Mouse (Mus musculus): ENCODE data around the gene Polr3a. TPM values are rescaled to one million over a fixed set of nuclear protein-coding genes. Genes with fewer than 3 reads are reported as not detected.

Polr3a gene
- polyA plus RNA-seq, 1 experiment = 20.8 TPM

DNA sequence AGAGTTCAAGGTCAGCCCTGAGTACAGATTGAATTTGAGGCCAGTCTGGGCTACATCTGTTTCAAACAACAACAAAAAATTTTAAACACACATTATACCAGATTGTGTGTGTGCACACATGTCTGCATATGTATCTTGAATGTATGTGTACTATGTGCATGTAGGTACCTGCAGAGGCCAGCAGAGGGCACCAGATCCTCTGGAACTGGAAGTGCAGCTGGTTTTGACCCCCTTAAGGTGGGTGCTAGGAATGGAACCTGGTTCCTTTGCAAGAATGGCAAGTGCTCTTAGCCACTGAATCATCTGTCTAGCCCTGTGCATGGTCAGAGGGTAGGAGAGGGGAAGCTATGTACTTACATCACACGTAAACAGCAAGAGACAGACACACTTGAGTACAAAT lies 23.4 kb upstream of the Polr3a start:
- Histone ChIP-seq H3K27ac (ENCODE audit: insufficient read depth, low read length) (no peak overlapping the region), H3K4me1 (ENCODE audit: control insufficient read depth, insufficient read depth, low read length) (no peaks in the 10 kb centered on the region)
- TF ChIP-seq POLR2A (IDR thresholded peaks at IDR 0.05; ENCODE audit: extremely low read depth, insufficient read depth, low read length) (no peak), CTCF (IDR thresholded peaks at IDR 0.05; ENCODE audit: extremely low read depth, insufficient read depth, low read length) (0 out of 2 replicates have a peak, but pooled peaks have one; percentile 17)

DNA sequence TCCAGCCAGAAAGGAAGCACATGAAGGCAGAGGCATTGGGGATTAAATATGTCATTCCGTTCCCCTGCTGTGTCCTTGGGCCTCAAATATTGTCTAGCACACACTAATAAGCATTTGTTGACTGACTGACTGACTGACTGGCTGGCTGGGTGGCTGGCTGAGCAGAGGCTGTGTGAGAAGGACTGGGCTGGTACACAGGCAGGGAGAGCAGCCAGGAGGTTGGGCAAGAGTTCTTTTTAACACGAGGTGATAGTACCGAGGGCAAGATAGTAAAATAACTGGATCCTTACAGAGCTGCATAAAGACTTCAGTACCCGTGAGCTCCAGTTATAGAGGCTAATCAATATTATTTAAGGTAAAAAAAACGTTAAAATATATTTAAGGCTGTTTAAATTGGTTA lies 22.7 kb upstream of the Polr3a start:
- TF ChIP-seq CTCF (IDR thresholded peaks at IDR 0.05; ENCODE audit: extremely low read depth, insufficient read depth, low read length) = no peak
- no peaks in the 10 kb centered on the region for H3K4me1 ChIP-seq (ENCODE audit: control insufficient read depth, insufficient read depth, low read length)
- no peak overlapping the region for H3K4me3 ChIP-seq (ENCODE audit: insufficient read depth, low read length)
- H3K27ac ChIP-seq (ENCODE audit: insufficient read depth, low read length) = no peak overlapping the region

More for the DNA sequence above, 23.4 kb upstream of the Polr3a start:
- no peak overlapping the region for H3K4me3 ChIP-seq (ENCODE audit: insufficient read depth, low read length)

DNA sequence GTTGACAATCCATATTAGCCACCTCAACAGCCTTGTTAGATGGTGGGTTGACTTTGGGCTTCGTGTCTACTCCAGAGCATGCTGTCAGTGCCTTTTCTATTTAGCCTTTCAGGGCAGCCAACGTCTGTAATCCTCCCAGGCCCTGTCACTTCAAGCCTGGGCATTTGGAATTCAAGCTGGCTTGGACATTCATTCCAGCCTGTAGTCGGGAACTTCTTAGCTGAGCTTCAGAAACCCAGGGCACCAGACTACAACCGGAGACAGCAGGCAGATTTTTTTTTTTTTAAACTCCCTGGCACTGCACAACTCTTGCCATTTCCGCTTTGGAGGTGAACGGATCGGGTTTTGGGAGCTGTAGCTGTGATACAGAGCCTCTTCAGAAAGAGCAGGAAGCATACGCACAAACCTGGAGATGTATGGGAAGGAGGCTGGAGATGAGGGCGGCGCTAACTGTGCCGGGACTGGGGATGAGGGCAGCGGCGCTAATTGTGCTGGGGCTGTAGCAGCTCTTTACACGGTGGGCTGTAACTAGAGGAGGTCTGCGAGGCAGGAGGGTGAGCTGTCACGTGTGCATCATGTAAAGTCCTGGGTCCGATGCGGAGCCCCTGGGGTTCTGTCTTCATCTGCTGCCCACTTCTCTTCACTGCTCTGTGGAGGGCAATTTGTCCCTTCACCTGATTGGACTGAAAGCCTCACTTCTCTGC lies 21.4 kb upstream of the Polr3a start:
- Histone ChIP-seq H3K4me1 (ENCODE audit: control insufficient read depth, insufficient read depth, low read length) (no peaks in the 10 kb centered on the region), H3K4me3 (ENCODE audit: insufficient read depth, low read length) (no peak overlapping the region), H3K27ac (ENCODE audit: insufficient read depth, low read length) (no peak overlapping the region)
- TF ChIP-seq CTCF (IDR thresholded peaks at IDR 0.05; ENCODE audit: extremely low read depth, insufficient read depth, low read length) = no peak
- TF ChIP-seq POLR2A (IDR thresholded peaks at IDR 0.05; ENCODE audit: extremely low read depth, insufficient read depth, low read length) = no peak

DNA sequence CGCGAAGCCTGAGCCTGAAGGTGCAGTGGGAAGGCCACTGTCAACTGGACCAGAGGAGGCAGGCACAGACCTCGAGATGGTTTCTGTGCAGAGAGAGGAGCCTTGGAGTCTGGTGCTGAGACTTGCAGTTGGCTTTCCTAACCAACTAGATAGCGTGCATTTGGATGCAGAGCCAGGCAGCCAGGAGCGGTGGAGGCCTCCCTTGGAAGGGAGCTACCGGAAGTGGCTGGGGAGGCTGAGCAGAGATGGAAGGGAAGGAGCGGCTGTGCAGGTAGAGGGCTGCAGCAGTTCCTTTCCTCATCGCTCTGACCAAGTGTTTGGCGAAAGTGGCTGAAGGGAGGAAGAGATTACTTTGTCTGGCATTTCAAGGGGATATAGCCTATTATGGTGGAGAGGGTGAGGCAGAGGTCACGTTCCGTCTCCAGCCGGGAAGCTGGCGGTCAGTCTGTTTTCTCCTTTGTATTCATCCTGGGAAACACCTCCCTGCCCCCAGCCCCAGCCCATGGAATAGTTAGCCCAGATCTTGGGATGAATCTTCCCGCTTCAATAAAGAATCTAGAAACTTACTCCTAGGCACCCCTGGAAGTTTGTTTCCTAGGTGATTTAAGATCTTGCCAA lies 20.7 kb upstream of the Polr3a start:
- H3K27ac ChIP-seq (ENCODE audit: insufficient read depth, low read length) = no peak overlapping the region
- H3K4me1 ChIP-seq (ENCODE audit: control insufficient read depth, insufficient read depth, low read length) = no peaks in the 10 kb centered on the region
- TF ChIP-seq POLR2A (IDR thresholded peaks at IDR 0.05; ENCODE audit: extremely low read depth, insufficient read depth, low read length) (no peak), CTCF (IDR thresholded peaks at IDR 0.05; ENCODE audit: extremely low read depth, insufficient read depth, low read length) (no peak)
- no peak overlapping the region for H3K4me3 ChIP-seq (ENCODE audit: insufficient read depth, low read length)

DNA sequence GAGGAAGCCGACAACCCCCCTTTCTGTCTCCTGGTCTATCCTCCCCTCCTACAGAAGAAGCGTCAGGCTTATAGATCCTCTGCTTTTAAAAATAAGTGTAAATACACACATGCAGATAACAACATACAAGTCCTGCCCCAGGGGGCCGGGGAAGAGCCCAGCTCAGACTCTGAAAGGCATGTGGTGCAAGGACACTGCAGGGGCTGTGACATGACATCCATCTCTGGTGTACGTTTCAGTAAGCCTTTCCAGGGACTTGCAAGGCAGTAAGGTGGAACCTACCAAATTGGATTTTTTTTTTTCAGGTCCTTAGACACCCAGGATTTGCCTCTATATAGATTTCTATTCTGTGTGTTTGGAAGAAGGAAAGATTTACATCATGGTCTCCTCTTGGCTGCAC lies 14.4 kb upstream of the Polr3a start:
- TF ChIP-seq POLR2A (IDR thresholded peaks at IDR 0.05; ENCODE audit: extremely low read depth, insufficient read depth, low read length) = no peak
- TF ChIP-seq CTCF (IDR thresholded peaks at IDR 0.05; ENCODE audit: extremely low read depth, insufficient read depth, low read length) = no peak
- no peak overlapping the region for H3K27ac ChIP-seq (ENCODE audit: insufficient read depth, low read length)

DNA sequence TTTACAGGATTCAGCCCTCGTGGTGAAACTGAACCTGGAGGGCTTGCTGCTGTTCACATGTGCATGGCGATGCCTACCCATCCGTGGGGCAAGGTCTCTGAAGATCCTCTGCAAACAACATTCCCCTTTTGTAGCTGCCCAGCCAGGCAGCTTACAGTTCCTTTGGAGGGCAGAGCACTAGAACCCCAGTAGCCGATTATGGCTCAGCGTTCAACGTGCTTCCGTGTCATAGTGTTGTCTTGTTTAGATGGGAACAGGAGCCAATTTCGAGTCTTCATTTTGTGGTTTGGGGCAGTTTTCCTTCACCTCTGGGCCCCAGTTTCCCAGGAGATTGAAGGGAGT lies 14.0 kb upstream of the Polr3a start:
- TF ChIP-seq POLR2A (IDR thresholded peaks at IDR 0.05; ENCODE audit: extremely low read depth, insufficient read depth, low read length) (no peak), CTCF (IDR thresholded peaks at IDR 0.05; ENCODE audit: extremely low read depth, insufficient read depth, low read length) (no peak)
- H3K27ac ChIP-seq (ENCODE audit: insufficient read depth, low read length) = no peak overlapping the region
- H3K4me3 ChIP-seq (ENCODE audit: insufficient read depth, low read length) = no peak overlapping the region
- H3K4me1 ChIP-seq (ENCODE audit: control insufficient read depth, insufficient read depth, low read length) = peaks cover 3% of the 10 kb centered on the region; the same call in 1 of the 2 replicates

More for the DNA sequence above, 14.4 kb upstream of the Polr3a start:
- Histone ChIP-seq H3K4me1 (ENCODE audit: control insufficient read depth, insufficient read depth, low read length) (peaks cover 3% of the 10 kb centered on the region; the same call in 1 of the 2 replicates), H3K4me3 (ENCODE audit: insufficient read depth, low read length) (no peak overlapping the region)

DNA sequence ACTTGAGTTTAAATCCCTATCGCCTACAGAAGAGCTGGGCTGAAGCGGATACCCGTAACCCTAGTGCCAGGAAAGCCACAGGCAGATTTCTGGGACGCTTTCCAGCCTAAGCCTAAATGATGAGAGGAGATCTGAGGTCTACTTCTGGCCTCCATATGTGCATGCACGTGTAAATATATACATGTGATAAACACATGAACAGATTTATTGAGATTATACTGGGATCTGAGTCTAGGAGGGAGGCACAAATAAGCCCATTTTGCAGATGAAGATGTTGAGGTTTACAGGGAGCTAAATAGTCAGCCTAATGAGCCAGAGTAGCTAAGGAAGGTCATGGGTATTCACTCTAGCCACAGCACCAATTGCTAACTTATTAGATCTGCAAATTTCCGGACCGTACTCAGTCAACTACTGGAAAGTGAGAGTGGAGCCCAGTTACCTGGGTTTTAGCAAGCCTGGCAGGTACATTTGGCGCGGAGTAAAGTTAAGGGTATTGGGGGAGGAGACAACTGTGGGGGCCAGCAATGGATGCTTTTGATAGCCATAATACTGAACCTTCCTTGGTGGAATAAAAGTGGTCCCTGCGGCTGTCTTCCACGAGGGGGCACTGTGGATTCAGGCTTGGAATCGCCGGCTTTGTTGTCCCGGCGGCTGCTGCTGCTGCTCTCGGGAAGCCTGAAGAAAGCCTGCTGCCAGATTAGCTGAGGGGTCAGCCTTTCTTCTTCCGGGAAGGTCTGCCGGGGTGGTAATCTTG lies 13.4 kb upstream of the Polr3a start:
- TF ChIP-seq CTCF (IDR thresholded peaks at IDR 0.05; ENCODE audit: extremely low read depth, insufficient read depth, low read length) (peak; percentile 86), POLR2A (IDR thresholded peaks at IDR 0.05; ENCODE audit: extremely low read depth, insufficient read depth, low read length) (0 out of 2 replicates have a peak, but pooled peaks have one; percentile 22)
- Histone ChIP-seq H3K27ac (ENCODE audit: insufficient read depth, low read length) (no peak overlapping the region), H3K4me3 (ENCODE audit: insufficient read depth, low read length) (no peak overlapping the region), H3K4me1 (ENCODE audit: control insufficient read depth, insufficient read depth, low read length) (peaks cover 3% of the 10 kb centered on the region; the same call in 1 of the 2 replicates)

DNA sequence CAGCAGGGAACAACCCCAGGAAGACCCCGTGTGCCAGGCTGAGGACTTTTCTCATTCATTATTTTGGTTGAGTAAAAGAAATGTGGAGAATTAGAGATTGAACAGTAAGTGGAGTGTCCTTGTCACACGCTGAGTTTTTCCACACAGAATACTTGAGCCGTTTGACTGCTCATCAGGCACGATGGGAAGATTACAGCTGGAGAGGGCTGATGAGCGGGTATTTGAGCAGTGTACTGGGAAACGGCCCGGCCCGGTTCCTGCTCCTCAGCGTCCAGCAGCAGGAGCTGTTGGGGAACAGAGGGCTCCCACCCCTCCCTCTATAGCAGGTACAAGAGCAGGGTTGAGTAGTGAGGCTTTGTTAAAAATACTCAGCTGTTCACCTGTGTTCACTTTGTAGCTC lies 12.6 kb upstream of the Polr3a start:
- Histone ChIP-seq H3K27ac (ENCODE audit: insufficient read depth, low read length) (no peak overlapping the region), H3K4me3 (ENCODE audit: insufficient read depth, low read length) (no peak overlapping the region), H3K4me1 (ENCODE audit: control insufficient read depth, insufficient read depth, low read length) (peaks cover 3% of the 10 kb centered on the region; the same call in 1 of the 2 replicates)
- TF ChIP-seq CTCF (IDR thresholded peaks at IDR 0.05; ENCODE audit: extremely low read depth, insufficient read depth, low read length) (no peak), POLR2A (IDR thresholded peaks at IDR 0.05; ENCODE audit: extremely low read depth, insufficient read depth, low read length) (no peak)

DNA sequence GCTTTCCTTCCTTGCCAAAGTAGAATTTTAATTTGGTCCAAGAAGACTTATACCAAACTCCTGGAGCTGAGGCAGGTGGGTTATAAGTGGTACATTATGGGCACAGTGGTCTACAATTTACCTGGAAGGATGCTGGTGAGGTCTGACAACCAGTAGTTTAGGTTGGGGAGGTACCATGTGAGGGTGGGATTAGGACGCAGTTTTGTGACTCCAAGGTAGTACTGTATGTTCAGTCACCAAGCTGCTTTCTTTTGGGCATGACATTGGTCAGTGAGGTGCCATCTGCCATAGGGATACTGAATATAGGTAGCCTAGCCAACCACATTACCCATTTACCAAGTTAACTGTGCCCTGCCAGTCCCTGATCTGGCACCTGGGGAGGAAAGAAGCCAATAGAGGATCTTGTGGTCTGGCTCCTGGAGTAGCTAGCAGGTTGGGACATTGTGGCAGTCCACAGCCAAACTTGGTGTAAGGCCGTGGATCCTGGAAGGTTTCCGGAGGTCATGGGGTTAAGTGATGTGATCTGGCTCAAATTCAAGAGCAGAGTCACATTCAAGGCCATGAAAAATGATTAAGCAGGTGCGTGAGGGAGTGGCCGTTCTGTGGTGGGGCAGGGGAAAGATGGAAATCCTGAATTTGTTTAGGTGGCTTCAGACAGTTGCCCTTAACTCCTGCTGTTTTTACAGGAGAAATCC lies 11.8 kb upstream of the Polr3a start:
- Histone ChIP-seq H3K4me1 (ENCODE audit: control insufficient read depth, insufficient read depth, low read length) (peaks cover 3% of the 10 kb centered on the region; the same call in 1 of the 2 replicates), H3K27ac (ENCODE audit: insufficient read depth, low read length) (no peak overlapping the region), H3K4me3 (ENCODE audit: insufficient read depth, low read length) (no peak overlapping the region)
- TF ChIP-seq POLR2A (IDR thresholded peaks at IDR 0.05; ENCODE audit: extremely low read depth, insufficient read depth, low read length) = no peak
